Mouse (Mus musculus) liver, embryonic 11.5 days (tissue): ENCODE results near the gene Tmbim6. TPM values are rescaled to one million over a fixed set of nuclear protein-coding genes. Genes with fewer than 3 reads are reported as not detected.

ENCODE experiments used
- ATAC-seq: fragments of 200-750 bp; cut with Nextera tagmentation; replicated peaks from 2 replicates; pipeline ENCODE4 v1.8.0; 2017; ENCODE audit warnings: moderate number of reproducible peaks, mild to moderate bottlenecking, moderate TSS enrichment, moderate library complexity; ENCODE audit not compliant: low FRiP score
- DNase-seq: peaks from one replicate; pipeline ENCODE4 v3.0.0-alpha.2; 2017; ENCODE audit warnings: low spot score
- H3K27ac ChIP-seq: fragments of 300-500 bp; sonication (generic); 2 replicates; pipeline ENCODE4 v1.5.1; 2014; ENCODE audit warnings: mild to moderate bottlenecking, low read depth, low read length, control low read depth
- H3K27me3 ChIP-seq: fragments of 300-500 bp; sonication (generic); replicated peaks from 2 replicates; pipeline ENCODE4 v1.6.1; 2014; ENCODE audit warnings: low read length, mixed read lengths; ENCODE audit not compliant: control insufficient read depth, insufficient read depth
- H3K36me3 ChIP-seq: fragments of 300-500 bp; sonication (generic); 2 replicates; pipeline ENCODE4 v1.6.1; 2014; ENCODE audit warnings: mild to moderate bottlenecking, low read length, moderate library complexity, mixed read lengths; ENCODE audit not compliant: control insufficient read depth, insufficient read depth
- H3K4me1 ChIP-seq: fragments of 300-500 bp; sonication (generic); replicated peaks from 2 replicates; pipeline ENCODE4 v1.6.1; 2014; ENCODE audit warnings: low read length, mixed read lengths; ENCODE audit not compliant: control insufficient read depth, insufficient read depth
- H3K4me2 ChIP-seq: fragments of 300-500 bp; sonication (generic); 2 replicates; pipeline ENCODE4 v1.6.1; 2014; ENCODE audit warnings: mild to moderate bottlenecking, control low read depth, moderate library complexity
- H3K4me3 ChIP-seq: fragments of 300-500 bp; sonication (generic); 2 replicates; pipeline ENCODE4 v1.5.1; 2014; ENCODE audit warnings: low read depth, low read length, control low read depth
- H3K9ac ChIP-seq: fragments of 300-500 bp; sonication (generic); 2 replicates; pipeline ENCODE4 v1.6.1; 2014; ENCODE audit warnings: low read depth, low read length, control low read depth
- H3K9me3 ChIP-seq: fragments of 300-500 bp; sonication (generic); 2 replicates; pipeline ENCODE4 v1.6.1; 2016; ENCODE audit warnings: low read length, inconsistent platforms, mixed read lengths; ENCODE audit not compliant: control insufficient read depth
- WGBS: fragments of 180-500 bp; shearing (Covaris S2); extraction: QIAGEN DNeasy Blood & Tissue Kit; methylation state at CpG from one replicate; pipeline ENCODE4 v1.1.7; 2014; 5-methylcytosine and 5-hydroxymethylcytosine counted together
- polyA plus RNA-seq: library from polyadenylated mRNA; unstranded; fragments of >200 nt; fragmentation: Nextera tagmentation; extraction: Ambion mirVana; gene quantifications from 2 replicates; pipeline ENCODE4 v1.2.1, GENCODE M21; 2014

Tmbim6 gene
- polyA plus RNA-seq = 256 and 273 TPM in 2 replicates

DNA sequence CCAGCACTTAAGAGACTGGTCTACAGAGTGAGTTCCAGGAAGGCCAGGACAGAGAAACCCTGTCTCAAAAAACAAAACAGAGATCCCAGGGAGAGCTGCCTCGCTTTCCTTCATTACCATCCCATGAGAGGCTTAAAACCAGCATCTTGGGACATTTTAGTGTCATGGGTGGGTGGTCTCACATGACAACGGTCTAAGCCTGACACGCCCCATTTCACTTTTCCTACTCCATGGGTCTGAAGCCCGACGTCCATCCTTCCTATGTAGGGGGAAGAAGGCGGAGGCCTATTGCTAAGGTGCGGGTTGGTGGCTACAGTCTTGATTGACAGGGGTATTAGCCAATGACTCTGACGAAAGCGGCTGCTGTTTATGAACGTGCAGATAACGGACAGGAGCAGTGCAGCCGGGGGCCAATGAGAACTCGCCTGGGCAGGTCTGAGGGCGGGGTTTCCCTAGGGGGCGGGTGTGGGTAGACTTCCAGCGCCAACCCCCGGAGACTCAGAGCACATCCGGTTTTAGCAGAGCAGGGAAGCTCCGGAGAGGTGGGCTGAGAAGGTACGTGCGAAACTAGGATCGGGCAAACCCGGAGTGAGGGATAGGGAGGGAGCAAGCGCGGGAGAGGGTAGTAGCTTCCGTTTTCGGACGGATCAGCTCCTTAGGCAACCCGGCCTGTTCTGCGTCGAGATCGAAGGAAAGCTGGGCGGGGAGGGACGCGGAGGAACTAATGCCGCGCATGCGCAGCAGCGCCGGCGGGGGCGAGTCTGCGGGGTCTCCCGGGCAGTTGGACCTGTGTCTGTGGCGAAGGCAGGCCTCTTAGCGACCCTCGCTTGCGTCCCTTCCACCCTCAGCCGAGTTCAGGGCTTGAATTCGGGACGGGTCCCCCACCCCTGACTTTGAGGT is at the start of gene Tmbim6:
Gene Tmbim6, plus strand, starts transcription at position 397 of the 900 bp plus-strand sequence.
- under 1% methylated on average over 50 of the region's 51 CpGs for WGBS
- H3K4me3 ChIP-seq = peak within 1 kb of the TSS; percentile 81
- peak; percentile 99 for DNase-seq
- peak; percentile 98 for ATAC-seq
- peak within 1 kb of the TSS; percentile 94 for H3K4me2 ChIP-seq
- H3K27me3 ChIP-seq = no peaks in the 10 kb centered on the region
- H3K9me3 ChIP-seq = no peaks in the 10 kb centered on the region
- H3K36me3 ChIP-seq = no peaks in the 10 kb centered on the region
- H3K4me1 ChIP-seq = peaks cover 50% of the 10 kb centered on the region
- H3K27ac ChIP-seq = peak within 1 kb of the TSS; percentile 83
- peak within 1 kb of the TSS; percentile 82 for H3K9ac ChIP-seq

DNA sequence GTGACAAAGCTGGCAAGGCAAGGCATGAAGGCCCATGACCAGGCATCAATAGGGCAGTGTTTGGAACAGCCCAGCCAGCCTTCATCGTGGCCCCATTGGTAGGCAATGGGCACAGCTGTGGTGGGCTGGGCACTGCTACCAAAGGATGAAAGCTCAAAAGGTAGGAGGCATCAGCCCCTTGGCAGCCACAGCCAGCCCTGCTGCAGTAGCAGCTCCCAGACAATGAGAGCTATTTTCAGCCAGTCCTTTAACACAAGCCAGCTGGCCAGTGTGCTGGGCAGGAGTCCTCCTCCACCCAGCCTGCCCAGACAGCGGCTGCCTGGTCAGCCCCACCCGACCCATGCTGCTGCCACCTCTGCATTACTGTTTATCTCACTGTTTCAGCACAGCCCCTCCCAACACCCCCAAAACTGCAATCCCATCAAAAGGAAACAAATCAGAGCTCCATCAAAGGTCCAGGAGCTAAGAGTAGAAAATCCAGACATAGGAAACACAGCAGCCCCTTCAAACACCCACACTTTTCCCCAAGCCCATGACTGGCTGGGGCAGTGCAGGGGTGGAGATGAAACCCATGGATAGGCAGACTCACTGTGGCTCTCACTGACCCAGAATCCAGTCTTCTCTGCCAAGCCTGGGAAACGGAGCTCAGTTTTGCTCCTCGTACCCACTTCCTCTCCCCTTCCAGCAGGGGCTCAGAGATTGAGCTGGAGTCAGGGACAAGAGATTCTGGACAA is 49.1 kb upstream of the Tmbim6 start:
- H3K4me3 ChIP-seq = no peak overlapping the region
- 0 out of 2 replicates have a peak, but pooled peaks cover 3% of the 10 kb centered on the region for H3K27me3 ChIP-seq
- no peak for DNase-seq
- H3K27ac ChIP-seq = no peak overlapping the region
- no peak overlapping the region for H3K9ac ChIP-seq
- no peaks in the 10 kb centered on the region for H3K9me3 ChIP-seq
- H3K4me2 ChIP-seq = no peak overlapping the region
- ATAC-seq = no peak
- H3K4me1 ChIP-seq = peaks cover 44% of the 10 kb centered on the region
- 34% methylated on average over 5 of the region's 5 CpGs for WGBS
- H3K36me3 ChIP-seq = no peaks in the 10 kb centered on the region

DNA sequence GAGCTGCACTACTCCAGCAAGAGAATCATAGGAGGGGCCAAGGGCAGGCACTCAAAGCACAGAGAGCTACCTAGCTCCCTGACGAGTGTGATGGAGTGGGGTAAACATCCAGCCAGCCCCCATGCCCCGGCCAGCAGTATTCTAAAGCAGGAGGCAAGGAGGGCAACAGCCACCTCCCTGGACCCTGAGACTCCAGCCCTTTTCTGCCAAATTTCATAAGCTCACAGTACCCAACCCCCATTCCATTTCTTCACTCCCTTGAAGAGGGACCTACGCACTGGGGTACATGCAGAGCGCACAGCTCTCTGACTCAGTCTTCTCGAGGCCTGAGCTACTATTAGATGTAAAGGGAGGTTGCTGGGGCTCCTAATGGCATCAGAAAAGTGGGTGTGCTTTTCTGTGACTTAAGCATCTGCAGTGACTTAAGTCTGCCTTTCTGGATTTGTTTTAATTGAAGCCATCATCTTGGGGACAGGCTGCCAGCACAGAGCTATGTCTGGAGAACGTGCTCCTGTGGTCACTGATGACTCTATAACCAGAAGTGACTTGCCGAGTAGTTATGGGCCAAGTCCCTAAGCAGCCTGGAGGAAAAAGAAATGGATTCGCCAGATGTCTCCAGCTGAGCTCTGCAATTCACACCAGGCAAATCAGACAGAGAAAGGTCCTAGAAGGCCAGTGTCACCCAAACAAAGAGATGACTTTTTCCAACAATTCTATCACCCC is 48.4 kb upstream of the Tmbim6 start:
- peaks cover 43% of the 10 kb centered on the region for H3K4me1 ChIP-seq
- 64% methylated on average over 8 of the region's 8 CpGs for WGBS
- H3K27ac ChIP-seq = no peak overlapping the region
- no peak for ATAC-seq
- DNase-seq = no peak
- H3K4me3 ChIP-seq = no peak overlapping the region
- H3K27me3 ChIP-seq = 0 out of 2 replicates have a peak, but pooled peaks cover 3% of the 10 kb centered on the region
- no peak overlapping the region for H3K4me2 ChIP-seq
- no peaks in the 10 kb centered on the region for H3K9me3 ChIP-seq
- H3K36me3 ChIP-seq = no peaks in the 10 kb centered on the region
- no peak overlapping the region for H3K9ac ChIP-seq

DNA sequence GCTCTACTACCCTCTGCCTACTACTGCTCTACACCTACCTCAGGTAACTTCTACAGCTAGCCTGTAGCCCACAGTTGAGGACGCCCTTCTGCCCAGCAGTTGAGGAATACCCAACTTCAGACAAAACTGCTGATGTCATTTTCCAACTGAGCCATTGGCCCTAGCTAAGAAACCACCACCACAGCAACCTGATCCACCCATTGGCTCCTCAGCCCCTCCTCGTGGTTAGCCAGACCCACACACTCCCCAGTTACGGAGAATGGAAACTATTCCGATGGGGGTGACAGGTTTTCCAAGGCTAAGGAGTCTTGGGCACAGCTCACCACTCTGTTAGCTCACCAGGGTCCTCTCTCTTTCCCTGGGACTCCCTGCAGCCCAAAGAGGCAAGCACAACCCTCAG is 47.7 kb upstream of the Tmbim6 start:
- H3K4me2 ChIP-seq = no peak overlapping the region
- no peak overlapping the region for H3K4me3 ChIP-seq
- no peaks in the 10 kb centered on the region for H3K9me3 ChIP-seq
- H3K36me3 ChIP-seq = no peaks in the 10 kb centered on the region
- ATAC-seq = no peak
- H3K9ac ChIP-seq = no peak overlapping the region
- 0 out of 2 replicates have a peak, but pooled peaks cover 3% of the 10 kb centered on the region for H3K27me3 ChIP-seq
- peaks cover 42% of the 10 kb centered on the region for H3K4me1 ChIP-seq
- DNase-seq = no peak
- no peak overlapping the region for H3K27ac ChIP-seq
- 65% methylated on average over 4 of the region's 4 CpGs for WGBS

DNA sequence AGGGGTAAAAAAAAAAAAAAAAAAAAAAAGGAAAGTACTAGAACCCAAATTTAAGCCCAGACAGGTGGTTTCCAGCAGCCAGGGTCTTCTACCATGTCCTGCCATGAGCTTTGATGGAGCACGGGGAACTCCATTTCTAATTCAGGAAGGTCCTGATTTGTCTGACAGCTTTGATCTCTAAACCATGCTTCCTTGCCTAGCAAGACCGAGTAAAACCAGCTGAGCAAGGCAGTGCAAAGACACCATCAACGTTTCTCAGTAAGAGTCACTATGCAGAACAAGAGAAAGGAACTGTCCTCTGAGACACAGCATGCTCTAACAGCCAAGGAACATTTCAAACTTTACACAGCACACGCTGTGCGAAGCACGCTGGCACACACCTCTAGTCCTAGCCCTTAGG is 41.1 kb upstream of the Tmbim6 start:
- Histone ChIP-seq H3K9ac (no peak overlapping the region), H3K27me3 (no peaks in the 10 kb centered on the region), H3K36me3 (no peaks in the 10 kb centered on the region), H3K9me3 (no peaks in the 10 kb centered on the region), H3K4me1 (peaks cover 13% of the 10 kb centered on the region; the same call in 1 of the 2 replicates), H3K4me3 (no peak overlapping the region), H3K27ac (no peak overlapping the region), H3K4me2 (no peak overlapping the region)
- DNase-seq (no peak), ATAC-seq (no peak)
- 70% methylated on average over 6 of the region's 6 CpGs for WGBS

DNA sequence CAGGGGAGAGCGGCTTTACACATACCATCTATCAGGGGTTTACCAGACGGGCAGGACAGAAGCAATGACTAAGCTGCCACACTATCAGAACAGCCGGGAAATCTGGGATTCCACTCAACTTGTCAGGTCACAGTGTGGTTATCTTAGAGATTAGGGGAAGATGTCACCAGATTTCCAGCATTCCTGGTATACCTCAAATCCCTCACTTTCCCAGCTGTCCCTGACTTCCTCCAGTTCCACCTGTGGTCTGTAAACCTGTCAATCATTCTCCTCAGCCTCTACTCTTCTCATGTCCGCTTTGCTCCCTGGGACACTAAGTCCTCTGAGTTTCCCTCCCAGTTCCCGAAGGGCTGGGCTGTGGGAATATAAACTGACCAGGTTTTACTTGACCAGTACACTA is 40.4 kb upstream of the Tmbim6 start:
- no peak overlapping the region for H3K4me3 ChIP-seq
- WGBS = 39% methylated on average over 5 of the region's 5 CpGs
- H3K36me3 ChIP-seq = no peaks in the 10 kb centered on the region
- DNase-seq = no peak
- H3K9me3 ChIP-seq = no peaks in the 10 kb centered on the region
- no peak overlapping the region for H3K27ac ChIP-seq
- no peak overlapping the region for H3K4me2 ChIP-seq
- H3K4me1 ChIP-seq = peaks cover 13% of the 10 kb centered on the region; the same call in 1 of the 2 replicates
- no peak overlapping the region for H3K9ac ChIP-seq
- no peaks in the 10 kb centered on the region for H3K27me3 ChIP-seq
- ATAC-seq = no peak

DNA sequence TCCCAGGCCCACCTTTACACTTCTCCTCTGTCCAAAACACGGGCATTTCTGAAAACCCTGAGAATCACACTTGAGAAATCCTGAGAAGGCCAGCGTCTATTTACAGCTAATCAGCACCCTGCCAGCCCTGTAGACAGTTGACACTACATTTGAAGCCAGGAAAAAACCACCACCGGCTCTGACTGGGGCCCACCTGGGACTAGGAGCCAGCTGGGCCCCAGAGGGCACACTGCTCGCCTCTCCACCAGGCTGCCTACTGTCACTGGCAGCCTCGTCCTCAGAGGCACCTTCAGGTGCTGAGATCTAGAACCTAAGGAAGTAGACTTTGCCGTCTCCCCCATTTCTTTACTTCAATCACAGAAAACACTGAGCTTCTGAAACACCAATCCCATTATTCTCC is 37.0 kb upstream of the Tmbim6 start:
- ATAC-seq (no peak), DNase-seq (no peak)
- WGBS = 71% methylated on average over 6 of the region's 6 CpGs
- Histone ChIP-seq H3K4me1 (peaks cover 7% of the 10 kb centered on the region; the same call in 1 of the 2 replicates), H3K4me3 (no peak overlapping the region), H3K27me3 (no peaks in the 10 kb centered on the region), H3K27ac (no peak overlapping the region), H3K9me3 (no peaks in the 10 kb centered on the region), H3K36me3 (no peaks in the 10 kb centered on the region), H3K4me2 (no peak overlapping the region), H3K9ac (no peak overlapping the region)

DNA sequence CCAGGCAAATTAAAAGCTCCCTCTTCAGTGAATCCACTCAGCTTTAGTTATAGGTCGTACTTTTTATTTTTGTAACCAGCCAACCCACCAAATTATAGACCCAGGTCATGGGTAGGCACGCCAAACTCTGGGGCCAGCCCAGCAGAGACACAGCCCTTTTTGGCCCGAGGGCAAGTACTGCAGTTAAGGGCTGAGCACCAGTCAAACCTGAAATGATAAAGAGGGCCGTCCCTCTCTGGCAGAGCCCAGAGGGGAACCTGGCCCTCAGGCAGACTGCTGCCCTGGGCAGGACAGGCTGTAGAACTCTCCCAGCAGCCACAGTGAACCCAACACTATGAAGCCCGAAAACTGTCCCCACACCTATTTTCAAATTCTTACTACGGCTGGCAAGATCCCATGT is 36.2 kb upstream of the Tmbim6 start:
- Histone ChIP-seq H3K4me2 (no peak overlapping the region), H3K9me3 (no peaks in the 10 kb centered on the region), H3K27ac (no peak overlapping the region), H3K27me3 (no peaks in the 10 kb centered on the region), H3K4me3 (no peak overlapping the region), H3K4me1 (peaks cover 7% of the 10 kb centered on the region; the same call in 1 of the 2 replicates), H3K36me3 (no peaks in the 10 kb centered on the region), H3K9ac (no peak overlapping the region)
- 65% methylated on average over 6 of the region's 6 CpGs for WGBS
- DNase-seq (no peak), ATAC-seq (no peak)
